Mouse (Mus musculus) bone marrow macrophage, adult 2 months (primary cell): Measurements from ENCODE around the gene Psapl1. TPM values are rescaled to one million over a fixed set of nuclear protein-coding genes. Genes with fewer than 3 reads are reported as not detected.

Experiments used
- H3K27ac ChIP-seq: 2 replicates; pipeline ENCODE4 v1.5.1; 2012; ENCODE audit warnings: low read depth, low read length; ENCODE audit not compliant: insufficient read depth
- H3K4me1 ChIP-seq: 2 replicates; pipeline ENCODE4 v1.6.1; 2012; ENCODE audit warnings: low read length; ENCODE audit not compliant: control insufficient read depth, insufficient read depth
- H3K4me3 ChIP-seq: 2 replicates; pipeline ENCODE4 v1.5.1; 2012; ENCODE audit warnings: mild to moderate bottlenecking, low read length, moderate library complexity; ENCODE audit not compliant: insufficient read depth
- CTCF ChIP-seq: IDR thresholded peaks from 2 replicates; pipeline ENCODE4 v1.5.1; 2012; ENCODE audit warnings: low read depth, mild to moderate bottlenecking, low read length, moderate library complexity
- POLR2A ChIP-seq: IDR thresholded peaks from 2 replicates; pipeline ENCODE4 v1.6.1; 2012; ENCODE audit warnings: mild to moderate bottlenecking, low read depth, low read length, borderline replicate concordance
- polyA plus RNA-seq: library from polyadenylated mRNA; stranded (reverse); fragments of >200 nt; gene quantifications from 2 replicates; pipeline ENCODE4 v1.2.4, GENCODE M21; 2012; ENCODE audit not compliant: missing spikeins, insufficient read depth, insufficient read length

Psapl1 gene
- polyA plus RNA-seq, 1 experiment = not detected

DNA sequence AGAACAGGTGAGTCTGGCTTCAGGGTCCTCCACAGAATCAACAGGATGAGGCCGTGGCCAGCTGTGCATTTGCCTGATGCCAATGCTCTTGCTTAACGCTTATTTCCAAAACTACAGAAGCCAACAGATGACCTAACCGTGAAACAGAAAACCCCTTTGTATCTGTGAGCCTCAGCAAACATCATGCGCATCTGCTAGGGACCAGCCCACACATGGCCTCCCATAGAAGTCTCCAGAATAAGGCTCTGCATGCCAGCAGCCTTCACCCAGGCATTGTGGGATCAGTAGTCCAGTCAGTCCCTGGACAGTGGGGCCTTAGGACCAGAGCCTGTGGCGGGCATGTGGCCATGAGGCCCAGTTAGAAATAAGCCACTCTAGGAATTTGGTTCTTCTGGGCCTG lies 400 bp upstream of the Psapl1 start:
- Histone ChIP-seq H3K27ac (no peak overlapping the region), H3K4me3 (no peak overlapping the region), H3K4me1 (no peaks in the 10 kb centered on the region)
- TF ChIP-seq POLR2A = no peak
- no peak for TF ChIP-seq CTCF

DNA sequence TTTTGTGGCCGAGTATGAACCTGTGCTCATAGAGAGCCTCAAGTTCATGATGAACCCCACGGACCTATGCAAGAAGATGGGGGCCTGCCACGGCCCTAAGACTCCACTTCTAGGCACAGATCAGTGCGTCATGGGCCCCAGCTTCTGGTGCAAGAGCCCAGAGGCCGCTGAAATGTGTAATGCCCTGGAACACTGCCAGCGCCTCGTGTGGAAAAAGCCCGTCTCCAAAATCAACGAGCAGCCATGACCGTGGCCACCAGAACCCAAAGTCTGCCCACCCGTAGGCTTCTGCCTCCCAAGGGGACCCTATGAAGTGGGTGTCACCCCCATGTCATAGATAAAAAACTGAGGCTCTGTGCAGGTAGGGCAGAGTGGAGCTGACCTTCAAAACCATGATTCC lies 1.6 kb downstream of the Psapl1 start:
- TF ChIP-seq CTCF (no peak), POLR2A (no peak)
- Histone ChIP-seq H3K4me3 (no peak overlapping the region), H3K27ac (no peak overlapping the region), H3K4me1 (no peaks in the 10 kb centered on the region)

DNA sequence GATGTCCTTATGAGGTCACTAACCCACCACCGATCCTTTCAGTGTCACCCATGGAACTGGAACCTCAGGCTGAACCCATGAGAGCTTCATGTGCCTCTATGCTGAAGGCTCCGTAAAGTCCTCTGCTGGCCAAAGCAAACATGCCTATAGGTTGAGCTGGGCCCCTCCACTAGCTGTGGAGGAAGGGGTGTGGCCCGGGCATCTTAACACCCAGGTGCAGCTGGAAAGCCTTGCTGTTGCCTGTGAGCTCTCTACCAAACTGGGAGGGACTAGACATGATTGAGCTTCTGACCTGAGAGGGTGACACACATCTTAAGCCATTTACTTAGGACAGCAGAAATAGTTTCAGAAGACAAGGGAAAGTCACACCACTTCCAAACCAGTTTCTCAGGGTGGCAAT lies 5.0 kb downstream of the Psapl1 start:
- Histone ChIP-seq H3K4me3 (no peak overlapping the region), H3K27ac (no peak overlapping the region), H3K4me1 (no peaks in the 10 kb centered on the region)
- no peak for TF ChIP-seq POLR2A
- no peak for TF ChIP-seq CTCF

DNA sequence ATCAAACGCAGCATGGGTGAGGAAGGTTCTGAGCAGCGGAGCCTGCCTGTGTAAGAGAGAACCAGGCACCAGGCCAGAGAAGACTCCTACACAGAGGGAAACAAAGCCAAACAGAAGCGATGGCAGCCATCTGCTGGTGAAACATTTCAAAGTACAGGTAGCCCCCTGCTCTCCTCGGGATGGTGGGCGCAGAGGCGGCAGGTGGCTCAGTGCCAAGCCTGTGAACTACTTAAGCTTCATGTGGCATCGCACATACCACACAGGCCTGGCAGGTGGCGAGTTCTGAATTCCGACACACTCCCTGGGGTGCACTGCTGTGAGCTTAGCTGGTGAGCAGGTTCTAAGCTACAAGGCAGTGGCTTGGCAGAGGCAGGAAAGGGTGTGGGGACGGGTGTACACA lies 9.5 kb downstream of the Psapl1 start:
- TF ChIP-seq POLR2A = no peak
- no peak for TF ChIP-seq CTCF
- no peak overlapping the region for H3K27ac ChIP-seq

DNA sequence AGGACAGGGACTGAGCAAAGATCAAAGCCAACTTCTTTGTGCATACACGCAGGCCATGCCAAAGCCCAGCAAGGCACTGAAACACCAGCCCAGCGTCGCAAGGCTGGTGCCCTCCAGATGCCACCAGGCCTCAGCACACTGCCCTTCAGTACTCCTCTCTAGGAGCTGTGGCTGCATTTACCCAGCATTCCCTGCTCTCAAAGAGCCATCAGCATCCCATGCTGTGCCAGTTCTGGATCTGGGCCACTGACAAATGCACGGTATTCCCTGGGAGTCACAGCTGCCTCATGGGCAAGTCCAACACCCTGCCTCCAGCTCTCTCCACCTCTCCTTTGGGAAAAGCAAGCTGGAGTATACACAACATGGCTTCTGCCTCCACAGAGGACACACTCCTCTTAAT lies 16.3 kb downstream of the Psapl1 start:
- Histone ChIP-seq H3K4me3 (no peak overlapping the region), H3K27ac (no peak overlapping the region)
- TF ChIP-seq CTCF (no peak), POLR2A (no peak)

More for the DNA sequence above, 9.5 kb downstream of the Psapl1 start:
- Histone ChIP-seq H3K4me1 (no peaks in the 10 kb centered on the region), H3K4me3 (no peak overlapping the region)

DNA sequence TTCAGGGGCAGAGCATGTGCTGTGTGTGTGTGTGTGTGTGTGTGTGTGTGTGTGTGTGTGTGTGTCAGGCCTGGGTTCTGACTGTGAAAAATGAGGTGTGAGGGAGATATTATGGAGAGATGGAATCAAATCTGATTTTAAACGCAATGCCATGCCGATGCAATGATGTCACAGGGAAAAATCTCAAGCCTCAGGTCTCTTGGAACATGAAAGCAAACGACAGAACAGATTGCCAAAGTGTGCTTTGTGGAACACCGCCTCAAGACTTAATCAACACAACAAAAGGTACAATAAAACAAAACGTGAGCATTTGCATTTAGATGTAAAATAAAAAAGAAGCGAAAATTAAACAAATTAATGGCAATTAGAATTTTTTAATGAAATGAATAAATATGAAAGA lies 16.8 kb downstream of the Psapl1 start:
- H3K4me1 ChIP-seq = no peaks in the 10 kb centered on the region
- no peak overlapping the region for H3K4me3 ChIP-seq
- H3K27ac ChIP-seq = no peak overlapping the region
- TF ChIP-seq POLR2A (no peak), CTCF (no peak)

More for the DNA sequence above, 16.3 kb downstream of the Psapl1 start:
- H3K4me1 ChIP-seq = no peaks in the 10 kb centered on the region

DNA sequence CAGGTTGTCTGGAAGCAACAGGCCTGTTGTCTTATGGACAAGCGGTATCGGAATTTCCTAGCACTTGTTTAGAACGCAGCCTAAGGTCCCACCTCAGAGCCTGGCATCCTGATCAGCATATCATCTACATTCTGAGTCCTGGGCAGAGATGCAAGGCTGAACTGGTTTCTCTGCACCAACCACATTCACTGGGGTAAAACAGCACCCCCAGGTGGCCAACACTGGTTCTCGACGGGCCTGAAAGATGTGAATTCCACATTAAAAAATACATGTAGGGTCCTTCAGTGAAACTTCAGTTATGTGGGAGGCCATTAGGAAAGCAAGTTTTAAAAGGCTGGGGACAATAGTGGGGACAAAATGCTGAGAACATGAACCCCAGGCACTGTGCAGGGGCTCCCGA lies 20.0 kb downstream of the Psapl1 start:
- no peak for TF ChIP-seq POLR2A
- peak; percentile 53 for TF ChIP-seq CTCF
- no peak overlapping the region for H3K4me3 ChIP-seq
- no peak overlapping the region for H3K27ac ChIP-seq
- no peaks in the 10 kb centered on the region for H3K4me1 ChIP-seq

DNA sequence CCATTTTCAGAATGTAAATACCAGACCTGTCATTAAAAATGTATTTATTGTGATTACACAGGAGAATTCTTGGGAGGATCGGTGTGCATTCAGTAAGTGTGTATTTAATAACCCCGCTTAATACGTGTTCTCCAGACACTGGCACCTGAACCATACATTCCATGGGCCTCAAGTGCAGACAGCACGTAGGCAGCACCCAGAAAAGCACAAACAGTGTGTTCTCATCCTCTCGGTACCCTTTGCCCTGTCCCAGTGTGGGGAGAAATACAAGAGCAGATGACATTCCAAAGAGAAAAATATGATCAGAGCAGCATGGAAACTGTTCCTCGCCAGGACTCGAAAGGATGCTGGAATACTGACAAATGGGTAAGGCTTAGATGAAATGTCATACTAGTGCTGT lies 22.0 kb downstream of the Psapl1 start:
- no peak for TF ChIP-seq POLR2A
- TF ChIP-seq CTCF = no peak
- H3K4me1 ChIP-seq = no peaks in the 10 kb centered on the region
- H3K4me3 ChIP-seq = no peak overlapping the region
- no peak overlapping the region for H3K27ac ChIP-seq

DNA sequence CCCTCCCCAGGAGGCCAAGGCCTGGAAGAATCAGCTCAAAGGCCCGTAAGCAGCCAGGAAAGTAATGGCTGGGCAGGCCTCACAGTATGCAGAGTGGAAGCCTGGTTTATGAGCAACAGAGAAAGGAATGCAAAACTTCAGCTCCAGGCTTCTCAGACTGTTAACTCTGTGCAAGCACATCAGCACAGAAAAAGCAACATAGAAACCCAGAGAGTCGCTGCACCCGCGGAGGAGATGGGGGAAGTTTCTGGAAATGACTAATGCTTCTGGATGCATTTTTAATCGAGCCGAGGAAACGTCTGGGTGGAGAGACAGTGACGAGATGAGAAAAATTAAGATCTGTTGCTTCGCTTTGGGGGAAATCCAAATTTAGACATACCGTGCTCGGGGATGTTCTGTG lies 22.5 kb downstream of the Psapl1 start:
- no peaks in the 10 kb centered on the region for H3K4me1 ChIP-seq
- no peak overlapping the region for H3K4me3 ChIP-seq
- H3K27ac ChIP-seq = no peak overlapping the region
- no peak for TF ChIP-seq CTCF
- no peak for TF ChIP-seq POLR2A

DNA sequence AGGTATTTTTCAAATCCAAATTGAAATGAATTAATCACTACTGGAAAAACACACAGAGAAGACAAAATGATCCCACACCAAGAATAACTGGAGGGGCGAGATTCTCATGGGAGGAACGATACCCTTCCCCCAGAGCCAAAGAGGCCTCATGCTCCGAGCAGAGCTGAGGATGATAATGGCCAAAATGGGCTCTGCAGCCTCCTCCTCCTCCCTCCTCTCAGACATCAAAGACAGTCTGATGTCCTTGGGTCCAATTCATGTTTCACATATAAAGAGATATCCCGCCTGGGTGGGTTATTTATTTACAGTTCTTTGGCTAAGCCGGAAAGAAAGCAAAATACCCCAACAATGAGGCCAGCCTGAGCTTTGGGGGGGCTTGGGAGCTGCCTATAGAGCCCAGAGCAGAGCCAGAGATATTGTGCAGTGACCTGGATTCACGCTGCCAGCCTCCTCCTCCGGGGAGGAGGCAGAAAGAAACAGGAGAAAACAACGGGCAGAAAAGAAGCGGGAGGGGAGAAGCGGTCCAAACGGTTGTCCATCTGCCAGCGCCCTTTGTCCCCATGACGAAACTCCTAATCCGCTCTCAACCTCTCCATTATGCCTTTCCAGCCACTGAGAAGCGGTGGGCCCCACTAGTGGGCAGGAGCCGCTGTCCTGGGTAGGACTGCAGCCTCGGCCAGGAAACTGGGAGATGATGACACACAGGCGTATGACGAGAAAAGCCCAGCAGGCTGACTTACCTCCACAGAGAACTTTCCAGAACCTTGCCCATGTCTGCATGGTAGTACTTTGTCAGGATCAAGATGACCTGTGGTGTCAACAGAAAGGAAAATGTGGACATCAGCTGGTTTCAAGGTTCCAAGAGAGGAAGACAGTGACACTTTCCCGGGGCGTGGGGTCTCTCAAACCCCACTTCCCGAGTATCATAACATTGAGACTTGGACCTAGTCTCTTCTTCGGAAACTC lies 24.9 kb downstream of the Psapl1 start:
- Histone ChIP-seq H3K4me3 (no peak overlapping the region), H3K27ac (no peak overlapping the region), H3K4me1 (no peaks in the 10 kb centered on the region)
- TF ChIP-seq CTCF (no peak), POLR2A (no peak)
